Comparison of ENCODE assay signal across 7 mouse cellular contexts in genomic region chr7:98103002-98103941, GRCm38 (mm10). TPM values are rescaled to one million over a fixed set of nuclear protein-coding genes. Genes with fewer than 3 reads are reported as not detected.
DNase-seq lines count a peak whose midpoint lies in the region; ATAC-seq and TF ChIP-seq lines count a peak whose summit lies in the region.

No protein-coding gene starts in this region.

- H3K27me3 ChIP-seq in embryonic facial prominence, embryonic 12.5 days: peaks cover 3% of the 10 kb centered on the region; the same call in 1 of the 2 replicates
- no peaks in the 10 kb centered on the region for H3K27me3 ChIP-seq in limb, embryonic 11.5 days (ENCODE audit: control insufficient read depth, insufficient read depth, low read length)
- H3K27me3 ChIP-seq in midbrain, embryonic 13.5 days: no peaks in the 10 kb centered on the region
- H3K27me3 ChIP-seq in spleen, adult 2 months (ENCODE audit: control insufficient read depth, insufficient read depth, low read length): no peaks in the 10 kb centered on the region

- 0 out of 2 replicates have a peak, but pooled peaks cover under 1% of the 10 kb centered on the region for H3K36me3 ChIP-seq in embryonic facial prominence, embryonic 12.5 days
- no peaks in the 10 kb centered on the region for H3K36me3 ChIP-seq in limb, embryonic 11.5 days (ENCODE audit: control insufficient read depth, insufficient read depth, low read length)
- H3K36me3 ChIP-seq in midbrain, embryonic 13.5 days: no peaks in the 10 kb centered on the region
- H3K36me3 ChIP-seq in spleen, adult 2 months (ENCODE audit: control insufficient read depth, insufficient read depth, low read length): no peaks in the 10 kb centered on the region

- no peak for ATAC-seq in embryonic facial prominence, embryonic 12.5 days (ENCODE audit: insufficient number of reproducible peaks, insufficient read depth, low FRiP score, low TSS enrichment)
- peak; percentile 45; the same call in 1 of the 2 replicates for ATAC-seq in limb, embryonic 11.5 days (ENCODE audit: insufficient number of reproducible peaks, low FRiP score, low TSS enrichment, low read depth)
- ATAC-seq in midbrain, embryonic 13.5 days: peak; percentile 84

- WGBS in embryonic facial prominence, embryonic 12.5 days: 19% methylated on average over 19 of the region's 26 CpGs
- 19% methylated on average over 20 of the region's 26 CpGs for WGBS in limb, embryonic 11.5 days
- WGBS in midbrain, embryonic 13.5 days: 14% methylated on average over 22 of the region's 26 CpGs
- 22% methylated on average over 17 of the region's 26 CpGs for WGBS in spleen, adult 2 months

- peak overlapping the region; percentile 45 for H3K4me2 ChIP-seq in embryonic facial prominence, embryonic 12.5 days (replicated peaks)
- peak overlapping the region; percentile 20; the same call in 1 of the 2 replicates for H3K4me2 ChIP-seq in limb, embryonic 11.5 days (ENCODE audit: low read depth, severe bottlenecking)
- peak overlapping the region; percentile 54 for H3K4me2 ChIP-seq in midbrain, embryonic 13.5 days (replicated peaks)

- H3K4me3 ChIP-seq in embryonic facial prominence, embryonic 12.5 days: peak overlapping the region; percentile 20; the same call in 1 of the 2 replicates
- H3K4me3 ChIP-seq in limb, embryonic 11.5 days (ENCODE audit: low read depth, low read length): no peak overlapping the region; the same call in 1 of the 2 replicates
- peak overlapping the region; percentile 31 for H3K4me3 ChIP-seq in midbrain, embryonic 13.5 days (replicated peaks)
- H3K4me3 ChIP-seq in spleen, adult 2 months (ENCODE audit: extremely low read depth, insufficient read depth, insufficient read length): peak overlapping the region; percentile 45; the same call in 1 of the 2 replicates

- H3K9ac ChIP-seq in embryonic facial prominence, embryonic 12.5 days: peak overlapping the region; percentile 53
- peak overlapping the region; percentile 27 for H3K9ac ChIP-seq in limb, embryonic 11.5 days (ENCODE audit: low read length)
- peak overlapping the region; percentile 65 for H3K9ac ChIP-seq in midbrain, embryonic 13.5 days (replicated peaks)

- DNase-seq in adrenal gland, postnatal 36 days: peak; percentile 81 to 85
- peak; percentile 70 to 94 for DNase-seq in heart, adult 18-20 months
- DNase-seq in kidney, adult 18-20 months: peak; percentile 87
- peak; percentile 93 for DNase-seq in limb, embryonic 11.5 days (ENCODE audit: low spot score)
- peak; percentile 47 to 48 for DNase-seq in spleen, adult 2 months (ENCODE audit: low read depth in 1 of 2, low spot score in 2 of 2)

- TF ChIP-seq POLR2A in spleen, adult 2 months (IDR thresholded peaks at IDR 0.05; ENCODE audit: low read depth, low read length): no peak

- TF ChIP-seq CTCF in spleen, adult 2 months (IDR thresholded peaks at IDR 0.05; ENCODE audit: extremely low read depth, insufficient read depth, insufficient read length, insufficient replicate concordance): peak; percentile 54; the same call in 1 of the 2 replicates

- H3K4me1 ChIP-seq in embryonic facial prominence, embryonic 12.5 days: 0 out of 2 replicates have a peak, but pooled peaks cover 5% of the 10 kb centered on the region
- no peaks in the 10 kb centered on the region for H3K4me1 ChIP-seq in limb, embryonic 11.5 days (ENCODE audit: control insufficient read depth, insufficient read depth, low read length)
- peaks cover 23% of the 10 kb centered on the region for H3K4me1 ChIP-seq in midbrain, embryonic 13.5 days (replicated peaks)
- peaks cover 5% of the 10 kb centered on the region; the same call in 1 of the 2 replicates for H3K4me1 ChIP-seq in spleen, adult 2 months (ENCODE audit: control insufficient read depth, insufficient read depth, insufficient read length)

- H3K9me3 ChIP-seq in embryonic facial prominence, embryonic 12.5 days: no peaks in the 10 kb centered on the region
- H3K9me3 ChIP-seq in limb, embryonic 11.5 days (ENCODE audit: control insufficient read depth, low read length): no peaks in the 10 kb centered on the region
- no peaks in the 10 kb centered on the region for H3K9me3 ChIP-seq in midbrain, embryonic 13.5 days

- H3K27ac ChIP-seq in embryonic facial prominence, embryonic 12.5 days: 0 out of 2 replicates have a peak overlapping the region, but pooled peaks have one; percentile 18
- H3K27ac ChIP-seq in limb, embryonic 11.5 days (replicated peaks; ENCODE audit: low read depth, low read length): no peak overlapping the region
- 0 out of 2 replicates have a peak overlapping the region, but pooled peaks have one; percentile 51 for H3K27ac ChIP-seq in midbrain, embryonic 13.5 days
- H3K27ac ChIP-seq in spleen, adult 2 months (ENCODE audit: insufficient read depth, low read length): peak overlapping the region; percentile 18; the same call in 1 of the 2 replicates

RNA-seq across cellular contexts. Expression of gene Myo7a, which starts 16.1 kb away (rescaled TPM):
- 100 to 1,000 TPM; 102 to 124 TPM for total RNA-seq in adrenal gland, postnatal 36 days (2021)
- 14.0 and 16.1 TPM in 2 replicates for polyA plus RNA-seq in embryonic facial prominence, embryonic 12.5 days (2016; fragmentation: Nextera tagmentation; extraction: Ambion mirVana)
- total RNA-seq in heart, adult 18-20 months (2021): 1 to 10 TPM; 3.9 to 5.2 TPM
- polyA plus RNA-seq in limb, embryonic 11.5 days (2014; fragmentation: Nextera tagmentation; extraction: Ambion mirVana): 14.0 and 15.7 TPM in 2 replicates
- polyA plus RNA-seq in midbrain, embryonic 13.5 days (2015; fragmentation: Nextera tagmentation; extraction: Ambion mirVana): 17.8 and 19.0 TPM in 2 replicates
- 24.3 and 28.1 TPM in 2 replicates for polyA plus RNA-seq in spleen, adult 2 months (2012; rRNA removed)

RNA-seq across cellular contexts. Expression of gene Omp, which starts 42.0 kb away (rescaled TPM):
- total RNA-seq in adrenal gland, postnatal 36 days (2021): 1 to 10 TPM in 1 of 2 experiments, under 1 TPM in 1; 0.20 to 3.1 TPM
- 0.43 and 0.46 TPM in 2 replicates for polyA plus RNA-seq in embryonic facial prominence, embryonic 12.5 days (2016; fragmentation: Nextera tagmentation; extraction: Ambion mirVana)
- total RNA-seq in heart, adult 18-20 months (2021): not detected
- polyA plus RNA-seq in limb, embryonic 11.5 days (2014; fragmentation: Nextera tagmentation; extraction: Ambion mirVana): 0.14 and 0.20 TPM in 2 replicates
- 0.21 and 0.28 TPM in 2 replicates for polyA plus RNA-seq in midbrain, embryonic 13.5 days (2015; fragmentation: Nextera tagmentation; extraction: Ambion mirVana)
- polyA plus RNA-seq in spleen, adult 2 months (2012; rRNA removed): 0.59 and 0.60 TPM in 2 replicates
